Mouse (Mus musculus) right cerebral cortex, adult 18-20 months (tissue): Measurements from ENCODE around the gene Fcrls.
A peak's percentile ranks its signal among the peaks of the same experiment; 100 is the strongest.

Source experiments
- DNase-seq: peaks from one replicate; pipeline ENCODE4 v3.0.0; 2022; ENCODE audit warnings: mixed read lengths

Fcrls gene

GRCm38 (mm10) chr3:87263436-87263835, at the start of gene Fcrls:
TSS of gene Fcrls (minus strand) at chr3:87263738.
- no peak for DNase-seq

GRCm38 (mm10) chr3:87309922-87310321, 46.4 kb upstream of the Fcrls start:
- DNase-seq: no peak

GRCm38 (mm10) chr3:87299901-87300300, 36.4 kb upstream of the Fcrls start:
- no peak for DNase-seq

- no peak for DNase-seq
Measured at GRCm38 (mm10) chr3:87274372-87274771, 10.8 kb upstream of the Fcrls start.

GRCm38 (mm10) chr3:87266581-87266980, 3.0 kb upstream of the Fcrls start:
- DNase-seq: no peak

- no peak for DNase-seq
Measured at GRCm38 (mm10) chr3:87255239-87255638, 8.3 kb downstream of the Fcrls start.

GRCm38 (mm10) chr3:87249571-87249970, 14.0 kb downstream of the Fcrls start:
- DNase-seq: peak; percentile 47

- DNase-seq: peak; percentile 39
Measured at GRCm38 (mm10) chr3:87247292-87247691, 16.2 kb downstream of the Fcrls start.

GRCm38 (mm10) chr3:87243654-87244053, 19.9 kb downstream of the Fcrls start:
- DNase-seq: peak; percentile 43

GRCm38 (mm10) chr3:87240909-87241308, 22.6 kb downstream of the Fcrls start:
- no peak for DNase-seq

- no peak for DNase-seq
Measured at GRCm38 (mm10) chr3:87223636-87224035, 39.9 kb downstream of the Fcrls start.

GRCm38 (mm10) chr3:87222346-87222745, 41.2 kb downstream of the Fcrls start:
- peak; percentile 5 for DNase-seq

- no peak for DNase-seq
Measured at GRCm38 (mm10) chr3:87215176-87215575, 48.4 kb downstream of the Fcrls start.

- DNase-seq: peak; percentile 27
Measured at GRCm38 (mm10) chr3:87214221-87214864, 49.2 kb downstream of the Fcrls start.

GRCm38 (mm10) chr3:87206336-87207075, 57.0 kb downstream of the Fcrls start:
- no peak for DNase-seq
